Comparison of ENCODE assay signal across 11 mouse cellular contexts in genomic region chr3:114107099-114107498, GRCm38 (mm10).
DNase-seq lines count a peak whose midpoint lies in the region; ATAC-seq and TF ChIP-seq lines count a peak whose summit lies in the region.
"Had no signal": no experiment of that assay in that cellular context is flagged by ENCODE, and none has a peak within 500 bp of the region (broad histone marks: within the 10 kb centered on the region; RNA-seq: fewer than 3 reads in every experiment).

No protein-coding gene starts in this region.

- WGBS in embryonic facial prominence, embryonic 14.5 days = 22% methylated on average over 7 of the region's 7 CpGs

- no peaks in the 10 kb centered on the region for H3K4me1 ChIP-seq in ES-E14 (ENCODE audit: control insufficient read depth in 2 of 2, insufficient read depth in 2 of 2, low read length in 2 of 2, poor library complexity in 1 of 2)
- H3K4me1 ChIP-seq in embryonic facial prominence, embryonic 14.5 days (ENCODE audit: control insufficient read depth, insufficient read depth, low read length) = no peaks in the 10 kb centered on the region
- H3K4me1 ChIP-seq: neural tube, embryonic 13.5 days had no signal

- H3K9me3 ChIP-seq in ES-E14 (ENCODE audit: control insufficient read depth, insufficient read depth, low read depth, low read length) = no peaks in the 10 kb centered on the region
- no peaks in the 10 kb centered on the region for H3K9me3 ChIP-seq in embryonic facial prominence, embryonic 14.5 days (ENCODE audit: control insufficient read depth, low read length)
- H3K9me3 ChIP-seq: neural tube, embryonic 13.5 days had no signal

- no peak overlapping the region for H3K9ac ChIP-seq in ES-E14 (ENCODE audit: insufficient read depth, low read depth, low read length, poor library complexity, severe bottlenecking)
- no peak overlapping the region for H3K9ac ChIP-seq in embryonic facial prominence, embryonic 14.5 days (ENCODE audit: low read depth, low read length)
- H3K9ac ChIP-seq: neural tube, embryonic 13.5 days had no signal

- H3K36me3 ChIP-seq in ES-E14 (ENCODE audit: control insufficient read depth, insufficient read depth, low read length, poor library complexity, severe bottlenecking) = no peaks in the 10 kb centered on the region
- peaks cover 19% of the 10 kb centered on the region for H3K36me3 ChIP-seq in embryonic facial prominence, embryonic 14.5 days (ENCODE audit: control insufficient read depth, insufficient read depth, low read length)

- H3K4me3 ChIP-seq in ES-E14 (ENCODE audit: insufficient read depth in 1 of 2, low read depth in 1 of 2, low read length in 2 of 2, poor library complexity in 1 of 2, severe bottlenecking in 1 of 2) = no peak overlapping the region
- no peak overlapping the region for H3K4me3 ChIP-seq in embryonic facial prominence, embryonic 14.5 days (ENCODE audit: low read depth, low read length)
- H3K4me3 ChIP-seq: neural tube, embryonic 13.5 days had no signal

- in situ Hi-C loops in ES-E14 (cut with MboI; ENCODE audit: low sequenced_read_pairs in 2 of 2, unreplicated experiment in 2 of 2) = no loop called here

- no peak overlapping the region for H3K4me2 ChIP-seq in embryonic facial prominence, embryonic 14.5 days (ENCODE audit: low read depth, low read length)
- H3K4me2 ChIP-seq: neural tube, embryonic 13.5 days had no signal

- DNase-seq in cerebellum, postnatal 14 days = peak; percentile 17 to 33
- peak; percentile 2 for DNase-seq in left cerebral cortex, postnatal 4 days
- DNase-seq in left cerebral cortex, adult 8-10 months (ENCODE audit: low spot score in 2 of 2) = no peak
- DNase-seq in ES-E14 (ENCODE audit: low read depth, low spot score) = peak; percentile 6
- peak; percentile 8 for DNase-seq in embryonic facial prominence, embryonic 14.5 days (ENCODE audit: low spot score)
- no peak for DNase-seq in spleen, postnatal 36 days (ENCODE audit: low spot score in 2 of 2)
- DNase-seq in urinary bladder, postnatal 10 days (ENCODE audit: low spot score) = no peak
- DNase-seq: adrenal gland, adult 2 months; cerebellum, adult 8-10 months had no signal

- no peaks in the 10 kb centered on the region for H3K27me3 ChIP-seq in embryonic facial prominence, embryonic 14.5 days (replicated peaks; ENCODE audit: control insufficient read depth, insufficient read depth, low read length)
- H3K27me3 ChIP-seq: neural tube, embryonic 13.5 days had no signal

- intact Hi-C loops in left cerebral cortex, postnatal 4 days (cut with DNase I) = loop anchor here (10.0 kb wide), 2 partner anchors 1538 to 1868 kb away; no protein-coding TSS in a partner anchor

- no peak overlapping the region for H3K27ac ChIP-seq in ES-E14 (ENCODE audit: insufficient read depth, low read depth, low read length, poor library complexity, severe bottlenecking)
- H3K27ac ChIP-seq in embryonic facial prominence, embryonic 14.5 days (replicated peaks; ENCODE audit: low read depth, low read length) = no peak overlapping the region
- H3K27ac ChIP-seq: neural tube, embryonic 13.5 days had no signal

- no peak for ATAC-seq in cerebellum, adult (ENCODE audit: insufficient number of reproducible peaks, low FRiP score, low TSS enrichment)
- ATAC-seq in embryonic facial prominence, embryonic 14.5 days (ENCODE audit: low read depth) = no peak

TF ChIP-seq in ES-E14, 5 proteins besides CTCF, POLR2A, EP300 and RAD21:
- TF ChIP-seq MAFK (IDR thresholded peaks at IDR 0.05; ENCODE audit: insufficient read depth, low read depth, low read length) = no peak
- TF ChIP-seq CHD2 (IDR thresholded peaks at IDR 0.05; ENCODE audit: low read depth, low read length) = no peak
- TF ChIP-seq ZNF384 (IDR thresholded peaks at IDR 0.05; ENCODE audit: low read depth, low read length) = no peak
- no peak for TF ChIP-seq HCFC1 (IDR thresholded peaks at IDR 0.05; ENCODE audit: borderline replicate concordance, insufficient read depth, low read length)
- no peak for TF ChIP-seq ZC3H11A (IDR thresholded peaks at IDR 0.05; ENCODE audit: borderline replicate concordance, low read depth, low read length)

Comparison
In these comparisons a context has a peak if more than half of its experiments do, and no peak if none do; other contexts are left out.
1. DNase-seq: peak in cerebellum, postnatal 14 days (2 of 2), left cerebral cortex, postnatal 4 days (single experiment), ES-E14 (single experiment) and embryonic facial prominence, embryonic 14.5 days (single experiment); none in left cerebral cortex, adult 8-10 months (0 of 2), spleen, postnatal 36 days (0 of 2) and urinary bladder, postnatal 10 days (single experiment).